Mouse (Mus musculus) hindbrain, embryonic 15.5 days (tissue): Measurements from ENCODE around the gene Lmln. TPM values are rescaled to one million over a fixed set of nuclear protein-coding genes. Genes with fewer than 3 reads are reported as not detected.
"Not testable (repeated sequence)": the region's sequence is repeated elsewhere in the genome, so short reads cannot be mapped to it uniquely, and the experiment has no call there.

Source experiments
- ATAC-seq: fragments of 200-750 bp; cut with Nextera tagmentation; 2 replicates; pipeline ENCODE4 v1.8.0; 2017; ENCODE audit warnings: low read depth, moderate number of reproducible peaks, moderate TSS enrichment; ENCODE audit not compliant: low FRiP score
- H3K27ac ChIP-seq: fragments of 300-500 bp; sonication (generic); replicated peaks from 2 replicates; pipeline ENCODE4 v1.5.1; 2015; ENCODE audit warnings: mild to moderate bottlenecking, inconsistent platforms
- H3K27me3 ChIP-seq: fragments of 300-500 bp; sonication (generic); 2 replicates; pipeline ENCODE4 v1.6.1; 2015; ENCODE audit warnings: control low read depth, inconsistent platforms
- H3K36me3 ChIP-seq: fragments of 300-500 bp; sonication (generic); 2 replicates; pipeline ENCODE4 v1.6.1; 2015; ENCODE audit warnings: control low read depth, inconsistent platforms
- H3K4me1 ChIP-seq: fragments of 300-500 bp; sonication (generic); replicated peaks from 2 replicates; pipeline ENCODE4 v1.6.1; 2015; ENCODE audit warnings: control low read depth, inconsistent platforms
- H3K4me2 ChIP-seq: fragments of 300-500 bp; sonication (generic); 2 replicates; pipeline ENCODE4 v1.6.1; 2015; ENCODE audit warnings: moderate library complexity, mild to moderate bottlenecking, inconsistent platforms
- H3K4me3 ChIP-seq: fragments of 300-500 bp; sonication (generic); 2 replicates; pipeline ENCODE4 v1.5.1; 2015; ENCODE audit warnings: mild to moderate bottlenecking, inconsistent platforms
- H3K9ac ChIP-seq: fragments of 300-500 bp; sonication (generic); 2 replicates; pipeline ENCODE4 v1.6.1; 2015; ENCODE audit warnings: inconsistent platforms
- H3K9me3 ChIP-seq: fragments of 300-500 bp; sonication (generic); 2 replicates; pipeline ENCODE4 v1.6.1; 2016; ENCODE audit warnings: control low read depth, inconsistent platforms
- WGBS: fragments of 180-500 bp; shearing (Covaris S2); methylation state at CpG from one replicate; pipeline ENCODE4 v1.1.7; 2015; 5-methylcytosine and 5-hydroxymethylcytosine counted together
- polyA plus RNA-seq: library from polyadenylated mRNA; unstranded; fragments of >200 nt; fragmentation: Nextera tagmentation; extraction: Ambion mirVana; gene quantifications from 2 replicates; pipeline ENCODE4 v1.2.1, GENCODE M21; 2015

Lmln gene
- polyA plus RNA-seq, 1 experiment from 2014 or later, result 4.6 TPM

GRCm38 (mm10) chr16:33146185-33146584 is 83.9 kb downstream of the Lmln start:
- Histone ChIP-seq H3K4me3 (no peak overlapping the region), H3K9ac (no peak overlapping the region), H3K4me1 (no peaks in the 10 kb centered on the region), H3K4me2 (no peak overlapping the region), H3K27ac (no peak overlapping the region), H3K9me3 (no peaks in the 10 kb centered on the region), H3K36me3 (no peaks in the 10 kb centered on the region), H3K27me3 (no peaks in the 10 kb centered on the region)
- no peak for ATAC-seq
- WGBS, result 95% methylated on average over 3 of the region's 3 CpGs

GRCm38 (mm10) chr16:33148135-33148534 is 85.8 kb downstream of the Lmln start:
- no peak for ATAC-seq
- Histone ChIP-seq H3K27me3 (no peaks in the 10 kb centered on the region), H3K4me3 (no peak overlapping the region), H3K9ac (no peak overlapping the region), H3K4me2 (no peak overlapping the region), H3K4me1 (no peaks in the 10 kb centered on the region), H3K27ac (no peak overlapping the region), H3K36me3 (no peaks in the 10 kb centered on the region), H3K9me3 (no peaks in the 10 kb centered on the region)
- 91% methylated on average over 4 of the region's 4 CpGs for WGBS

GRCm38 (mm10) chr16:33150875-33151274 is 88.6 kb downstream of the Lmln start:
- 75% methylated on average over 9 of the region's 9 CpGs for whole genome bisulfite sequencing

GRCm38 (mm10) chr16:33151558-33151957 is 89.2 kb downstream of the Lmln start:
- no peaks in the 10 kb centered on the region for H3K4me1 ChIP-seq
- no peak overlapping the region for H3K27ac ChIP-seq
- H3K4me3 ChIP-seq, result no peak overlapping the region
- H3K4me2 ChIP-seq, result no peak overlapping the region
- ATAC-seq, result no peak
- H3K36me3 ChIP-seq, result no peaks in the 10 kb centered on the region
- H3K9me3 ChIP-seq, result no peaks in the 10 kb centered on the region
- no peaks in the 10 kb centered on the region for H3K27me3 ChIP-seq
- H3K9ac ChIP-seq, result no peak overlapping the region
- 81% methylated on average over 8 of the region's 8 CpGs for WGBS

More at GRCm38 (mm10) chr16:33150875-33151274, 88.6 kb downstream of the Lmln start:
- not testable (repeated sequence) for H3K4me1 ChIP-seq, H3K9ac ChIP-seq, H3K36me3 ChIP-seq, H3K27me3 ChIP-seq, H3K9me3 ChIP-seq, H3K4me2 ChIP-seq, H3K27ac ChIP-seq, ATAC-seq, H3K4me3 ChIP-seq

- no peak overlapping the region for H3K9ac ChIP-seq
- H3K4me3 ChIP-seq, result no peak overlapping the region
- no peaks in the 10 kb centered on the region for H3K36me3 ChIP-seq
- H3K4me1 ChIP-seq, result no peaks in the 10 kb centered on the region
- H3K27ac ChIP-seq, result no peak overlapping the region
- H3K4me2 ChIP-seq, result no peak overlapping the region
- 50% methylated on average over 4 of the region's 4 CpGs for WGBS
- no peaks in the 10 kb centered on the region for H3K27me3 ChIP-seq
- no peaks in the 10 kb centered on the region for H3K9me3 ChIP-seq
- ATAC-seq, result no peak
Observed at GRCm38 (mm10) chr16:33154992-33155391, 92.7 kb downstream of the Lmln start.

GRCm38 (mm10) chr16:33158006-33158405 is 95.7 kb downstream of the Lmln start:
- Histone ChIP-seq H3K27ac (no peak overlapping the region), H3K36me3 (no peaks in the 10 kb centered on the region), H3K9ac (no peak overlapping the region), H3K4me1 (no peaks in the 10 kb centered on the region), H3K4me2 (no peak overlapping the region), H3K27me3 (no peaks in the 10 kb centered on the region), H3K4me3 (no peak overlapping the region), H3K9me3 (no peaks in the 10 kb centered on the region)
- ATAC-seq, result no peak
- WGBS, result 89% methylated on average over 11 of the region's 11 CpGs

- Histone ChIP-seq H3K4me1 (no peaks in the 10 kb centered on the region), H3K4me3 (no peak overlapping the region), H3K9me3 (no peaks in the 10 kb centered on the region), H3K27ac (no peak overlapping the region), H3K36me3 (no peaks in the 10 kb centered on the region), H3K9ac (no peak overlapping the region), H3K4me2 (no peak overlapping the region), H3K27me3 (no peaks in the 10 kb centered on the region)
- 79% methylated on average over 14 of the region's 14 CpGs for WGBS
- ATAC-seq, result no peak
Observed at GRCm38 (mm10) chr16:33158590-33159071, 96.3 kb downstream of the Lmln start.

GRCm38 (mm10) chr16:33159363-33159762 is 97.0 kb downstream of the Lmln start:
- Histone ChIP-seq H3K27me3 (no peaks in the 10 kb centered on the region), H3K36me3 (no peaks in the 10 kb centered on the region), H3K27ac (no peak overlapping the region), H3K9ac (no peak overlapping the region), H3K9me3 (no peaks in the 10 kb centered on the region), H3K4me1 (no peaks in the 10 kb centered on the region), H3K4me3 (no peak overlapping the region), H3K4me2 (no peak overlapping the region)
- ATAC-seq, result no peak
- WGBS, result 93% methylated on average over 2 of the region's 2 CpGs

GRCm38 (mm10) chr16:33163330-33164090 is 101.2 kb downstream of the Lmln start:
- no peaks in the 10 kb centered on the region for H3K4me1 ChIP-seq
- no peak overlapping the region for H3K27ac ChIP-seq
- H3K27me3 ChIP-seq, result no peaks in the 10 kb centered on the region
- no peak overlapping the region for H3K9ac ChIP-seq
- H3K36me3 ChIP-seq, result no peaks in the 10 kb centered on the region
- 84% methylated on average over 13 of the region's 13 CpGs for WGBS
- H3K4me2 ChIP-seq, result no peak overlapping the region
- ATAC-seq, result no peak
- no peak overlapping the region for H3K4me3 ChIP-seq
- H3K9me3 ChIP-seq, result no peaks in the 10 kb centered on the region

GRCm38 (mm10) chr16:33166284-33166683 is 104.0 kb downstream of the Lmln start:
- H3K4me1 ChIP-seq, H3K9me3 ChIP-seq, H3K36me3 ChIP-seq, H3K9ac ChIP-seq, H3K4me2 ChIP-seq, H3K4me3 ChIP-seq, H3K27me3 ChIP-seq, H3K27ac ChIP-seq, ATAC-seq: not testable (repeated sequence)
- WGBS, result 77% methylated on average over 6 of the region's 6 CpGs

GRCm38 (mm10) chr16:33167537-33167936 is 105.2 kb downstream of the Lmln start:
- Histone ChIP-seq H3K9me3 (no peaks in the 10 kb centered on the region), H3K9ac (no peak overlapping the region), H3K27ac (no peak overlapping the region), H3K4me2 (no peak overlapping the region), H3K4me1 (no peaks in the 10 kb centered on the region), H3K4me3 (no peak overlapping the region), H3K27me3 (no peaks in the 10 kb centered on the region), H3K36me3 (no peaks in the 10 kb centered on the region)
- ATAC-seq, result no peak
- WGBS, result 39% methylated on average over 5 of the region's 5 CpGs

- Histone ChIP-seq H3K4me2 (no peak overlapping the region), H3K27ac (no peak overlapping the region), H3K4me1 (no peaks in the 10 kb centered on the region), H3K36me3 (no peaks in the 10 kb centered on the region), H3K9ac (no peak overlapping the region), H3K9me3 (no peaks in the 10 kb centered on the region), H3K27me3 (no peaks in the 10 kb centered on the region), H3K4me3 (no peak overlapping the region)
- ATAC-seq, result no peak
- WGBS, result 76% methylated on average over 8 of the region's 8 CpGs
Observed at GRCm38 (mm10) chr16:33169471-33170034, 107.2 kb downstream of the Lmln start.
